Mouse (Mus musculus) gastrocnemius, postnatal 25 days (tissue): ENCODE measurements around the gene Dpp9. TPM values are rescaled to one million over a fixed set of nuclear protein-coding genes. Genes with fewer than 3 reads are reported as not detected.
A peak's percentile ranks its signal among the peaks of the same experiment; 100 is the strongest.
"Not testable (repeated sequence)": the region's sequence is repeated elsewhere in the genome, so short reads cannot be mapped to it uniquely, and the experiment has no call there.

Experiments used
- DNase-seq: peaks from one replicate; pipeline ENCODE4 v3.0.0; 2022
- long read RNA-seq, 2 experiments: library from polyadenylated mRNA; stranded (forward); transcript quantifications; one replicate each; pipeline ENCODE4 v2.0.0; 2021
- total RNA-seq, 2 experiments: library from RNA; stranded (reverse); gene quantifications; 1 replicate in 1 of 2; 2 replicates in 1 of 2; pipeline ENCODE4 v1.2.3; 2021

The Dpp9 gene
- 10 to 100 TPM; 27.1 to 31.8 TPM for total RNA-seq
- long read RNA-seq, experiment 1, transcript Dpp9-201 (21 exons, 3,374 nt) = major isoform, 7 of 21 reads
- long read RNA-seq, experiment 1, partial matches to known transcripts = 6 of 21 reads
- long read RNA-seq, experiment 1, other reads (novel, unspliced or antisense) = 8 of 21 reads
- long read RNA-seq, experiment 2, transcript Dpp9-201 (21 exons, 3,374 nt) = major isoform, 11 of 20 reads
- long read RNA-seq, experiment 2, partial matches to known transcripts = 7 of 20 reads
- long read RNA-seq, experiment 2, other reads (novel, unspliced or antisense) = 2 of 20 reads

DNA sequence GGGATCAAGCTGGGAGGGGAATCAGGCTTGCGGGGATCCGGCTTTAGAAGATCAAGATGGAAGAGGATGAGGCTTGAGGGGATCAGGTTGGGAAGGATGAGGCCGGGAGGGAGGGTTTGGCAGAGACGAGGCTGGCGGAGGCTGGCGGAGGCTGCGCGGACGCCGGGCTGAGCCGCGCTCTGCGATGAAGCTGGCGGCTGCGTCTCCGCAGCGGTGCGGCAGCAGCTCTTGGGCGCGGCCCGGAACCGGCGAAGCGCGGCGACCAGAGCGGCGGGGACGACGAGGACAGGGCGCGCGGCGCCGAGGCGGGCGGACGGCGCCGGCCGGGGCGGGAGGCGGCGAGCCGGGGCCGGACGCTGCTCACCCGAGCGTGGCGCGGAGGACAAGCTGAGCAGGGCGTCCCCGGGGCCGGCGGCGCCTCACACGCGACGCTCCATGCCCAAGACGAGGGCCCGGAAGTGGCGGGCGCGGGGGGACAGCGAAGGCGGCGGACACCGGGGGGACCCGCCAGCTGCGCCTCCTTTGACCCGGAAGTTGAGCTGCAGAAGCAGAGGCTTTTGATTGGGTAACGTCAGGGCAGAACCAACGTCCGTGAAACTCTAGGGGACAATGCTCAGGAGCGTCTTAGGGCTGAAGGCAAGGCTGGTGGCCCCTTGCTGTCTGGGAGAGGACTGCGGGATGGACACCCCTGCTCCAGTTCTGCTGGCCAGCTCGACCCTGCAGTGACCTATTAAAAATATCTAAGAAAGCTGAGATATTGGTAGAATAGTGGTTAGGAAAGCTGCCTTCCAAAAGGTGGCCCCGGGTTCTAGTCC, at the start of gene Dpp9:
Gene Dpp9 (minus strand): TSS at position 529 of the 815 bp plus-strand sequence.
- peak; percentile 91 for DNase-seq

DNA sequence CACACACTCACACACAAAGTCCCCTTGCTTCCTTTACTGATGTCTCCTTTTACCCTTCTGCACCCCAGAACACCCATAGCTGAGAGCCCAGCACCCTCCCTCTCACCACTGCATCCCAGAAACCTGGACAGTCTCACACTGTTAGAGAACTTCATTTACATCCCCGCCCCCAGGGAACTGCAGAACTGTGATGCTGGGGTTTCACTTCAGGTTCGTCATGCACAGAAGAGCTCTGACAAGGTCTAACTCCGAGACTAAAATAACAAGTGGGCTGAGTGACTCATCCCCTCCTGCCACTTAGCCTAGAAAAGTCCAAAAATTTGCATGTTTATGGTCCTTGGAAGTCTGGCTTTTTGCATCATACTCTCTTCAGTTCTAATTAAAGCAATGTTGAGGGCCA, 47.6 kb upstream of the Dpp9 start:
- no peak for DNase-seq

- no peak for DNase-seq
Observed at GRCm38 (mm10) chr17:56265869-56266268, 47.2 kb upstream of the Dpp9 start.

DNA sequence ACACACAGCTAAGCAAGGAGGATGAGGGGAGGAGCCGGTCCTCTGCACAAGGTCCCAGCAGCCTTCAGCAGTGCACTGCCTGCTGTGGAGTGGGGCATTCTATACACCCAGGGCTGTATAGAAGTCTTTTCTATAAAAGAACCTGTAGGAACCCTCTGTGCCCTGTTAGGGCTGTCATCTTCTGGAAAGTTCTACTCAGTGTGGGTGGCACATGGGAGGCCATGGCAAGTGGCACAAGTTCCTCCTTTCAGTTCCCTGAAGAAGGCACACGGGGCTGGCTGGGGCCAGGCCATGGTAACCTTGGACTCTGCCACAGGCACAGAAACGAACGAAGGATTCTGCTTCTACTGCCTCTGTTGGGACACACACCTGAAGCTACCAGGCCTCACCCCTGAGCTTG, 46.3 kb upstream of the Dpp9 start:
- DNase-seq = no peak

DNA sequence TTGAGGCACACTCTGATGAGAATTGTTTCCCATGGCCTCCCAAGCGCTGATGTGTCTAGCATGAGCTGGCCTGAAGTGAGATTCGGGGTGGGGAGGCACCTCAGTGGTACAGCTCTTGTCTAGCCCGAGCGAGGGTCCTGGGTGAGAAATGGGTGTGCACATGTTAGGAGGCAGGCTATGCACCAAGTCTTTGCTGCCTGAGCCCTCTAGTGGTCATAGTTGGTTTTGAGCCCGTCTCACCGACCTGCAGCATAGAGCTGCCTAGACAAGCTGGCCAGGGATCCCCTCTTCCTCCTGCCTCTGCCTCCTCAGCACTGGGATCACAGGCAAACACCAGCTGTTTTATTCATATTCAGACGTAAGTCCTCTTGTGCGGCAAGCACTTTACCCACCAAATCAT, 45.3 kb upstream of the Dpp9 start:
- DNase-seq = peak; percentile 69

GRCm38 (mm10) chr17:56262645-56263094, 44.0 kb upstream of the Dpp9 start:
- peak; percentile 82 for DNase-seq

GRCm38 (mm10) chr17:56261166-56261565, 42.5 kb upstream of the Dpp9 start:
- DNase-seq = peak; percentile 88

DNA sequence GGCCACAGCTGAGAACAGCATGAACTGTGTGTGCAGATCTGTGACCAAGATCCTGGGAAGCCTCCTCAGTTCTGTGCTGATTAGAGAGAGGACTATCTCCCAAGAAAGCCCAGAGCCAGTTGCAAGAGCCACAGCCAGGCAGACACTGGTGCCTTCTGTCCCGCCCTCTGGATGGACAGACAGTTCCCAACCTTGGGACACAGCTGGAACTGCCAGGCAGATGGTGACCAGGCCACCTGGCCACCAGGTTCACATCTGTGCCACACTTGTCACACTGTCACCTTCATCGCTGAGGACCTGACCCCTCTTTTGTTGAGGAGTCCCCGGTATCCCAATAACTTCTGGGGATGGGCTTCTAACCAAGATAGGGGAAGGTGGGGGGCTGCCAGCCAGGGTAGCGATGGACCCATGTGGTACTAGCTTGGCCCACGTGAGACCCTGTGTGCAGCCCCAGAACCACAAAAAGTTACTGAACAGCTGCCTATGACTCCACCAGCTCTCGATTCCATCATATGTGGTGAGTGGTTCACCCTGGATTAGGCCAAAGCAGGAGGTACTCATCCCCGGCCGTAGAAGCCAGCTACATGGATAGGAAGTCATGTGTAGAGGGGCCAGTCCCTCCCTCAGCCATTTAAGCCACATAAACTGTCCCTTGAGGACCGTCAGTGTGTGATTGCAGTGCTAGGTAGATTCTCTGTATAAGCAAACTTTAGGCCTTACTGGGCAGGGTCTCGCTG, 40.8 kb upstream of the Dpp9 start:
- peak; percentile 59 for DNase-seq

DNA sequence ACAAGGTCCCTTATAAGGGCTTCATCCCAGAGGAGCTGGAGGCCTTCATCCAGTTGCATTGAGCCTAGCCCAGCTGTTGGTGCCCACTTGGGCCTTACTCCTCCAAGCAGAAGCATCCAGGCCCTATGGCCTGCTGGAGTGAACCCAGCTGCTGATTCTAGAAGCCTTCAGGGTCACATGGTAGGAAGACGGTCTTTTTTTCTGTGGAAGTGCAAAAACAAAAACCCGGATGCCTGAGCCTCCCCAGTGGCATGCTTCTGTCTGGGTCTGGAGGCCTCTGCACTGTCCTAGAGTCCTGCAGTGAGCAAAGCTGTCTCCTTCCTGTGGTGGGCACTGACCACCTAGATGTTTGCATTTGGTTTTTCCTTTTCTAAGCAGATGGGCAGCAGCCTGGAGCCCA, 40.1 kb upstream of the Dpp9 start:
- DNase-seq = not testable (repeated sequence)

DNA sequence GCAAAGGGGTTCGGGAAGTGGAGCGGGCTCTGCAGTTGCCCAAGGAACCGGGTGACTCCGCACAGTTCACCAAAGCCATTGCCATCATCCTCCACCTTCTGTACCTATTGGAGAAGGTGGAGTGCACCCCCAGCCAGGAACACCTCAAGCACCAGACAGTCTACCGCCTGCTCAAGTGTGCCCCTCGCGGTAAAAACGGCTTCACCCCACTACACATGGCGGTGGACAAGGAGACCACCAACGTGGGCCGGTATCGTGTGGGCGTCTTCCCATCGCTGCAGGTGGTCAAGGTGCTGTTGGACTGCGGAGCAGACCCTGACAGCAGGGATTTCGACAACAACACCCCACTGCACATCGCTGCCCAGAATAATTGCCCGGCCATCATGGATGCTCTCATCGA, 39.6 kb upstream of the Dpp9 start:
- DNase-seq = not testable (repeated sequence)

DNA sequence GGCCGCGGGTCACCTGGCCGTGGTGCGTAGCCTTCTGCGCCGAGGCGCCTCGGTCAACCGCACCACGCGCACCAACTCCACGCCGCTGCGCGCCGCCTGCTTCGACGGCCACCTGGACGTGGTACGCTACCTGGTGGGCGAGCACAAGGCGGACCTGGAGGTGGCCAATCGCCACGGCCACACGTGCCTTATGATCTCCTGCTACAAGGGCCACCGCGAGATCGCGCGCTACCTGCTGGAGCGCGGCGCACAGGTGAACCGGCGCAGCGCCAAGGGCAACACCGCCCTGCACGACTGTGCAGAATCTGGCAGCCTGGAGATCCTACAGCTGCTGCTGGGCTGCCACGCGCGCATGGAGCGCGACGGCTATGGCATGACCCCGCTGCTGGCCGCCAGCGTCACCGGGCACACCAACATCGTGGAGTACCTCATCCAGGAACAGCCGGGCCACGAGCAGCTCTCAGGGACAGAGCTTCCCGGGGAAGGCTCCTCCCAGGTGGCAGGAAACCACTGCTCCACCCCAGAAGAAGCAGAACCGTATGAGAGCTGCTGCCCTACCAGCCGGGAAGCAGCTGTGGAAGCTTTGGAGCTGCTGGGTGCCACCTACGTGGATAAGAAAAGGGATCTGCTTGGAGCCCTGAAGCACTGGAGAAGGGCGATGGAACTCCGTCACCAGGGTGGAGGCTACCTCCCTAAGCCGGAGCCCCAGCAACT, 38.6 kb upstream of the Dpp9 start:
- DNase-seq = peak; percentile 71

DNA sequence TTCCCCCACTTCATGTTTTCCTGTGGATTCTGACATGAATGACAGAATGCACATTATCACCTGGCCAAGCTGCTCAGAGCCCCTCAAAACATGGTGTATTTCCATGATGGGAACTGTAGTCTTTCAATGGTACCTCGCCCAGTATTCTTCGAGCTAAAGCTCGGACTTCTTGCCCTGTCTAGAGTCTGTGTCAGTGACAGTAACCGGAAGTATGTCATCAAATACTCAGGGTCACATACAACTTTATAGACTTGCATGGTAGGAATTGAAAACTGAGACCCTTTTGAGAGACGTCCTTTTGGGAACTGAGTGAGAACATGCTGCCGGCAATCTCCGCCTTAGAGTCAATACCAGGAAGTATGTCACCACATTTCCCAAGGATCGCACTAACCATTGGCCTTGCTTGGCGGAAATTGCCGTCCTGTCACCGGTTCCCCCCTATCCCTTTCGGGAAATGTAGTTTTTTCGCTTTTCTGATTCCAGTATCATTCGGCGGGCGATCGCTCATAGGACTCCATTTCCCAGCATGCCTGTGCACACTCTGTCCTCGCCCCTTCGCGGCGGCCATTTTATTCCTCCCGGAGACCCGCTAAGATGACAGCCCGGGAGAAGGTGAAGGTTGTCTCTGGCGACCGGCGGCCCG, 37.7 kb upstream of the Dpp9 start, which contains the start of gene Fem1a:
Gene Fem1a (plus strand): TSS at position 572 of the 643 bp plus-strand sequence.
- DNase-seq = peak; percentile 96

DNA sequence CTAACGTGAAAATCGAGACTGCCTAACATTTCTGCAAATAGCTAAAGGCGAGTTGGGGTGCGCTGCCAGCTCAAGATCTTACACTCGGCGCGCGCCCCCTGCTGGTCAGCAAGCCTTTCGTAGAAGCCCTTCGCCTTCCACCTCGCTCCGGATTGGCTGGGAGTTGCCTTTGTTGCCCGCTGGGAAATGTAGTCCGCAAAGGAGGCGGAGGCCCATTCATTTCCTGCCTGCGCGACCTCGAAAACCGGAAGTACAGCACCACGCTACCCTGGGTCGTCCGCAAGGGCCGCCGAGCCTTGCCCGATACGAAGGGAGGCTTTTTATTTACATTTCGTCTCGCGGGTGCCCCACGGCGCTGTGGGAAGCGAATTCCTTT, 37.1 kb upstream of the Dpp9 start:
- DNase-seq = peak; percentile 97

GRCm38 (mm10) chr17:56255429-56255828, 36.7 kb upstream of the Dpp9 start:
- DNase-seq = peak; percentile 7

DNA sequence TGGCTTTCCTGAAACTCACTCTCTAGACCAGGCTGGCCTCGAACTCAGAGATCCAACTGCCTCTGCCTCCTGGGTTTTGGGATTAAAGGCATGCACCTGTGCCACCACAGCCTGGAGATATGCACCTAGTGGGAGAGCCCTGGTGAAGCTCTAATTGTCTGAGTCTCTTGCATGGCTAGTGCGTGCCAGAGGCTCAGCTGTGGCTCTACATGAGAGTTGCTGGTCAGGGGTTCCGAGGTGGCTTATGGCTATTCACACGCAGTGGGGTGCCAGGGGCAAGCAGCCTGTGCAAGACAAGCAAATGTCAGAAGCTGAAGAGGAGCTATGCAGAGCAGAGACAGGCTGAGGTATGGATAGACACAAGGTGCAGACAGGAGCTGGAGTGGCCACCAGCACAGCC, 36.0 kb upstream of the Dpp9 start:
- peak; percentile 5 for DNase-seq

- DNase-seq = no peak
Observed at GRCm38 (mm10) chr17:56251136-56251829, 32.6 kb upstream of the Dpp9 start.

GRCm38 (mm10) chr17:56245608-56246007, 26.9 kb upstream of the Dpp9 start:
- DNase-seq = no peak

GRCm38 (mm10) chr17:56241541-56242401, 23.1 kb upstream of the Dpp9 start:
- DNase-seq = peak; percentile 67

DNA sequence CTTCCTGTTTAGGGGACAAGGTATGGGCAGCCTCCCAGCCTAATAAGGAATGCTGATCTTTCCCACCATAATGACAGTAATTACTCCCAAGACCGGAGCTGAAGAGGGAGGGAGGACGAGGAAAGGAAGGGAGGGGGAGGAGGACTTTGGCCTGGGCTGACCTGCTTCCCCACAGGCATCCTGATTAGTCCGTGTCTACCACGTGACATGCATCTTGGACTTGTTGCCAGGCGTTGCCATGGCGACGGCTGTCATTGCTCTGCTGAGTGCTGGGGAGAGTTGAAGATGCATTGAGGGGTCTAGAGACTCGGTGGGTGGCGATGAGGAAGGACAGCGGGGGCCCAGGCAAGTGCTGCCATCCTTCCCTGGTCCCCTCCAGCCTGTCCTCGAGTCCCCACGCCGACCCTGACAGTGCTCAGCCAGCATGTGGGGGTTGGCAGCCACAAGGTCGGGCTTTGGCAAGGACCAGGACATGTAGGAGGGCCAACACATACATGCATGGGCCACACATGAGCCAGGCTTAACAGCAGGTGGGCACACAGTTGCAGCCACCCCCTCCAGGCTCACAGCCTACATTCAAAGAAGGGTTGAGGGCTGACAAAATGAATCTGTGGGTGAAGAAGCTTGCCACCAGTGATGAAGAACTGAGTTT, 15.2 kb upstream of the Dpp9 start:
- no peak for DNase-seq
